Mouse (Mus musculus) ES-E14 (cell line): ENCODE measurements around the gene Hebp1. TPM values are rescaled to one million over a fixed set of nuclear protein-coding genes. Genes with fewer than 3 reads are reported as not detected.

Source experiments
- DNase-seq: peaks from one replicate; pipeline ENCODE4 v3.0.0-alpha.2; 2013; ENCODE audit warnings: low read depth, low spot score
- H3K27ac ChIP-seq: 2 replicates; pipeline ENCODE4 v1.5.1; 2012; ENCODE audit warnings: low read depth, mild to moderate bottlenecking, low read length, moderate library complexity, mixed read lengths; ENCODE audit not compliant: poor library complexity, insufficient read depth, severe bottlenecking
- H3K36me3 ChIP-seq: 2 replicates; pipeline ENCODE4 v1.6.1; 2012; ENCODE audit warnings: mild to moderate bottlenecking, low read length, moderate library complexity, mixed read lengths; ENCODE audit not compliant: control insufficient read depth, poor library complexity, insufficient read depth, severe bottlenecking
- H3K4me1 ChIP-seq, 2 experiments: fragments of 150-350 bp in 1 of 2; sonication (generic) in 1 of 2; 2 replicates each; pipeline ENCODE4 v1.6.1; 2012; ENCODE audit warnings: low read length in 2 of 2, mild to moderate bottlenecking in 1 of 2, mixed read lengths in 1 of 2; ENCODE audit not compliant: control insufficient read depth in 2 of 2, insufficient read depth in 2 of 2, poor library complexity in 1 of 2
- H3K4me3 ChIP-seq, 2 experiments: fragments of 150-350 bp in 1 of 2; sonication (generic) in 1 of 2; 2 replicates each; pipeline ENCODE4 v1.5.1; 2012; ENCODE audit warnings: low read length in 2 of 2, low read depth in 1 of 2, mild to moderate bottlenecking in 1 of 2, mixed read lengths in 1 of 2; ENCODE audit not compliant: insufficient read depth in 1 of 2, poor library complexity in 1 of 2, severe bottlenecking in 1 of 2
- H3K9ac ChIP-seq: 2 replicates; pipeline ENCODE4 v1.6.1; 2012; ENCODE audit warnings: low read depth, mild to moderate bottlenecking, low read length, mixed read lengths; ENCODE audit not compliant: poor library complexity, insufficient read depth, severe bottlenecking
- H3K9me3 ChIP-seq: fragments of 150-350 bp; sonication (generic); 2 replicates; pipeline ENCODE4 v1.6.1; 2012; ENCODE audit warnings: low read depth, mild to moderate bottlenecking, low read length; ENCODE audit not compliant: control insufficient read depth, insufficient read depth
- CHD2 ChIP-seq: IDR thresholded peaks from 2 replicates; pipeline ENCODE4 v1.6.1; 2014; ENCODE audit warnings: mild to moderate bottlenecking, low read depth, low read length, inconsistent platforms
- HCFC1 ChIP-seq: IDR thresholded peaks from 2 replicates; pipeline ENCODE4 v1.6.1; 2012; ENCODE audit warnings: low read length, inconsistent platforms, borderline replicate concordance; ENCODE audit not compliant: insufficient read depth
- MAFK ChIP-seq: IDR thresholded peaks from 2 replicates; pipeline ENCODE4 v1.6.1; 2014; ENCODE audit warnings: mild to moderate bottlenecking, low read depth, low read length, inconsistent platforms; ENCODE audit not compliant: insufficient read depth
- ZC3H11A ChIP-seq: IDR thresholded peaks from 2 replicates; pipeline ENCODE4 v1.6.1; 2012; ENCODE audit warnings: low read depth, mild to moderate bottlenecking, inconsistent platforms, low read length, borderline replicate concordance
- ZNF384 ChIP-seq: IDR thresholded peaks from 2 replicates; pipeline ENCODE4 v1.6.1; 2012; ENCODE audit warnings: low read depth, low read length, inconsistent platforms
- in situ Hi-C, 2 experiments: fragments of 600-800 bp; cut with MboI; formaldehyde crosslinking; loops; one replicate each; pipeline ENCODE4 v1.15.1; 2025; ENCODE audit warnings: low sequenced_read_pairs in 2 of 2, inconsistent platforms in 1 of 2; ENCODE audit not compliant: unreplicated experiment in 2 of 2
- total RNA-seq: library from RNA; depleted of rRNA; stranded (reverse); fragments of 300-350 nt; gene quantifications from 2 replicates; pipeline ENCODE4 v1.2.3, GENCODE M21; 2012

The Hebp1 gene
- total RNA-seq, 1 experiment, result 22.4 TPM

DNA sequence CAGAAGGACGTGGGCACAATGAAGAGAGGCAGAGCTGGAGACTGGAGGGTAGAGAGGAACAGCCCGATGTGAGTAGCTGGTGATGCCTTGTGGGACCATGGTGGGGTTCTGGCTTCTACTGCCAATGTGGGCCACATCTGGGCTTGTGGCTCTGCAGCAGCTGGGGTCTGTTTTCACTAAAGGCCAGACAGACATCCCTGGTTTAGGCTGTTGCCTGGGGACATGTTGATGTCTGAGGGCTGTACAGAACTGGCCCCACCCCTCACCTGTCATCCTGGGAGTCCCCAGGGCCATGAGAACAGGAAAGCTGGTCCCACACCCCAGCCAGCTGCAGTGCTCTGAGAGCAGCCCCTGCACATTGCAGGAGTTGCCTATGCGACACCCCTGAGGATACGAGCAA is 48.6 kb downstream of the Hebp1 start:
- TF ChIP-seq HCFC1 (no peak), MAFK (no peak), ZC3H11A (no peak), ZNF384 (no peak), CHD2 (no peak)
- H3K27ac ChIP-seq, result no peak overlapping the region
- in situ Hi-C loops, result no loop called here

DNA sequence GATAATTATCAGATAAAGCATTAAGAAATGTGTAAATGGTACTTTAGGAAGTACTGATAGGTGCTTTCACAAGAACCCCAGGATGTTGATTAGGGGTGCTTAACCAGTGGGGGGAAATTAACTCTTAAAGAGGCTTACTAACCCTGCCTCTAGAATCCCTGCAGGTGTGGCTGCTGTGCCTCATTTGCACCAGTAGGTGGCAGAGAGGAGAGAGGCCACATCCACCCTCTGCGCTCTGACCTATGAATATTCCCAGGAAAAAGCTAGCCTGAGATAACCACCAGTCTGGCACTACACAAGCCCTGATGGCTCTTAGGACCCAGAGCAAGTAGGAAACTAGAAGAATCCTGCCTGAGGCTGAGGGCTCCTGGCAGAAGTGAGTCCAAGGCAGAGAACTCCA is 49.3 kb downstream of the Hebp1 start:
- no peak overlapping the region for H3K27ac ChIP-seq
- H3K4me3 ChIP-seq, result no peak overlapping the region
- TF ChIP-seq ZNF384 (no peak), CHD2 (no peak)
- H3K9ac ChIP-seq, result no peak overlapping the region
- in situ Hi-C loops, result no loop called here
- H3K36me3 ChIP-seq, result peaks cover 7% of the 10 kb centered on the region; the same call in 1 of the 2 replicates
- no peak for DNase-seq
- no peaks in the 10 kb centered on the region for H3K9me3 ChIP-seq
- H3K4me1 ChIP-seq, result no peaks in the 10 kb centered on the region

More for the DNA sequence above, 48.6 kb downstream of the Hebp1 start:
- H3K36me3 ChIP-seq, result peaks cover 7% of the 10 kb centered on the region; the same call in 1 of the 2 replicates
- H3K4me3 ChIP-seq, result no peak overlapping the region
- no peak for DNase-seq
- H3K9ac ChIP-seq, result no peak overlapping the region
- no peaks in the 10 kb centered on the region for H3K9me3 ChIP-seq
- no peaks in the 10 kb centered on the region for H3K4me1 ChIP-seq

DNA sequence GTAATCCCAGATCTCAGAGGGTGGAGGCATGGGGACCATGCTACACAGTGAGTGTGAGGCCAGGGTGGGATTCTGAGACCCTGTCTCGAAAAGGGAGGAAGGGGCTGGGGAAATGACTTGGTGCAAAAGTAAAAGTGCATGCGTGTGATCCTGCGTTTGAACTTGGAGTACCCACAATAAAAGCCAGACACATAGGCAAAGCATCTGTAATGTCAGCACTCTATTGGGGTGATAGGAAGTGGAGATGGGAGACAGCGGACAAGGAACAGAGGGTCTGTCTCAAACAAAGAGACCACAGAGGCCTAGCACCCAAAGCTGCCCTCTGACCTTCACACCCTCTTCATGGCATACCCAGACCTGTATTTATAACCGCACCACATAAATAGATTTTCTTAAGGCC is 51.8 kb downstream of the Hebp1 start:
- no peak overlapping the region for H3K4me3 ChIP-seq
- H3K9me3 ChIP-seq, result no peaks in the 10 kb centered on the region
- no peak overlapping the region for H3K9ac ChIP-seq
- peaks cover 7% of the 10 kb centered on the region; the same call in 1 of the 2 replicates for H3K36me3 ChIP-seq
- TF ChIP-seq ZC3H11A (no peak), CHD2 (no peak), HCFC1 (no peak), ZNF384 (no peak), MAFK (no peak)
- no peak overlapping the region for H3K27ac ChIP-seq
- H3K4me1 ChIP-seq, result no peaks in the 10 kb centered on the region
- no peak for DNase-seq
- in situ Hi-C loops, result no loop called here

DNA sequence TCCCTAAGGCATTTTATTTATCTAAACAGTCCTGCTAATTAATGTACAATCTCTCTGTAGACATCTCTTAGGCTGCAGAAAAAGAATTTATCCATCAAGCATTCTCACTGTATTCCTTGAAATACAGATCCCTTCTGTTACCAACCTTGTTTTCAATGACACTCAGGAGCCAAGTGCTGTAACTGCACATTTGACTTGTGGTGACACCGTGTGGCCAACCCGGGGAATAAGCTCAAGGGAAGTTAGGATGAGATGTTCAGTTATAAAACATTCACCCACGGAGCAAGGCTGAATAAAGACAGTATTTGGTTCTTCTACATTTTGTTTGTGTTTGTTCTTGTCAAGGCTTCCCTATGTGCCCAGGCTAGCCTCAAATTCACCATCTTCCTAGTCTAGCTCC is 53.3 kb downstream of the Hebp1 start:
- Histone ChIP-seq H3K4me1 (no peaks in the 10 kb centered on the region), H3K4me3 (no peak overlapping the region), H3K27ac (no peak overlapping the region), H3K9ac (no peak overlapping the region), H3K36me3 (peaks cover 4% of the 10 kb centered on the region; the same call in 1 of the 2 replicates), H3K9me3 (no peaks in the 10 kb centered on the region)
- in situ Hi-C loops, result no loop called here
- peak; percentile 75 for TF ChIP-seq ZC3H11A
- TF ChIP-seq CHD2, result no peak
- TF ChIP-seq HCFC1, result no peak
- TF ChIP-seq MAFK, result 0 out of 2 replicates have a peak, but pooled peaks have one; percentile 14
- TF ChIP-seq ZNF384, result no peak
- no peak for DNase-seq

DNA sequence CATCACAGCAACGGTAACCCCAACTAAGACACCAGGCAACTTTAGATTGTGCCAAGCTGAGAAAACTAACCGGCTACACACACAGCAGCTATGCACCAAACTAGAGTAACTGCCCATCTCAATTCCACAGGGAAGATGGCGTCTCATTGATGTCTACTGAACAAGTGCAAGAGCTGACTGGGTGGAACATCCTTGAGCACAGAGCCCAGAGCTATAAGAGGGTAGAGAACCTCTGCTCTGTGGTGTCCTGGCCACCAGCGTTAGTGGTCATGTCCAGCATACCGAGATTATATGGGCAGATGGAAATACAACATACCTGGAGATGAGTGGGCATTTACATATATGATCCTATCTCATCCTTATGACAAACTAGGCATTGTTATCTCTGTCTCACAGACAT is 54.7 kb downstream of the Hebp1 start:
- H3K9ac ChIP-seq, result no peak overlapping the region
- no peaks in the 10 kb centered on the region for H3K9me3 ChIP-seq
- H3K4me3 ChIP-seq, result no peak overlapping the region
- no peaks in the 10 kb centered on the region for H3K4me1 ChIP-seq
- peaks cover 4% of the 10 kb centered on the region; the same call in 1 of the 2 replicates for H3K36me3 ChIP-seq
- H3K27ac ChIP-seq, result no peak overlapping the region
- TF ChIP-seq ZNF384 (no peak), MAFK (no peak), HCFC1 (no peak), ZC3H11A (no peak), CHD2 (no peak)
- DNase-seq, result no peak
- in situ Hi-C loops, result no loop called here
